Mouse (Mus musculus) ZHBTc4 (cell line): ENCODE data around the gene Cpm.

Experiments
- DNase-seq: peaks from one replicate; pipeline ENCODE4 v3.0.0-alpha.2; 2011; ENCODE audit warnings: low read depth, low spot score

The Cpm gene

DNA sequence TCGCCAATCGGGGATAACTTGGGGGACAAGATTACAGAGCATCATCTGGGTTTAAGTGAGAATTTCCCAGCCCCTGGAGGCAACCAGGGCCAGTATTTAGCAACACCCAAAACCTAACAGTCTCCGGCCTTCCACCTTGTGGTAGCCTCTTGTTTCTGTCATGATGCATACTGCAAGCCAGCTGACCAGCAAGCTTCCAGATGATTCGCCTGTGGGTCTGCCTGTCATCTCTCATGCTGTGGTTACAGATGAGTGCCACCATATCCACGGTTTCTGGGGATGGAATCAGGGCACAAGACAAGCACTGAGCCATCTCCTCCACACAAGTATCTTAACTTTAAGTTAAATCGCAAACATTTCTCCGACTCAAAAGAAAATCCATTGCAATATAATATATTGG is 58.3 kb downstream of the Cpm start:
- no peak for DNase-seq

DNA sequence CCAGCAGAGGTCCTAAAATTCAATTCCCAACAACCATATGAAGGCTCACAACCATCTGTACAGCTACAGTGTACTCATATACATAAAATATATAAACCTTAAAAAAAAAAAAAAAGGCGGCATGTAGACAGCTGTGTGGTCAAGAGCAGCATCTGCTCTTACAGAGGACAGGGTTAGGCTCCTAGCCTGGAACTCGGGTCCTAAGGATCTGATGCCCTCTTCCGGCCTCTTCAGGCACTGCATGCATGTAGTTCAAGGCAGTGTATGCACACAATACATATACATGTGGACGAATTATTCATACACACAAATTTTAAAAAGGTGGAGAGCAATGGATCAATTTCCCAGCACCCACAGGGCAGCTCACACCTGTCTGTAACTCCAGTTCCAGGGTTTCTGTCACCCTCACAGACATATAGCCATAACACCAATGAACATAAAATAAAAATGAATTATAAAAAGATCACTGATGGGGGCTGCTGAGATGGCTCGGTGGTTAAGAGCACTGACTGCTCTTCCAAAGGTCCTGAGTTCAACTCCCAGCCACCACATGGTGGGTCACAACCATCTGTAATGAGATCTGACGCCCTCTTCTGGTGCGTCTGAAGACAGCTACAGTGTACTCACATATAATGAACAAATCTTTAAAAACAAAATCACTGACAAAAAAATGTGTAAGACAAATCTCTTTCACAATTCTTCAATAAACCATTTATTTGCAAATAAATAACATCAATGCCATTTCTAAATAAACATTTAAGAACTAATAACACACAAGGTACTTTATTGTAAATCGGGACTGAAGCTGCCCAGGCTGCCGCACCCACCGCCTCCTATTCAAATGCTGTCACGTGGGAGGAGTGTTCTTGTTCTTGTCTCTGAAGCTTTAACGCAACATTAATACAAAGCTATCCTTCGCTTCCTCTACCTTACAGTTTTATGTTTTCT is 59.2 kb downstream of the Cpm start:
- peak; percentile 87 for DNase-seq

DNA sequence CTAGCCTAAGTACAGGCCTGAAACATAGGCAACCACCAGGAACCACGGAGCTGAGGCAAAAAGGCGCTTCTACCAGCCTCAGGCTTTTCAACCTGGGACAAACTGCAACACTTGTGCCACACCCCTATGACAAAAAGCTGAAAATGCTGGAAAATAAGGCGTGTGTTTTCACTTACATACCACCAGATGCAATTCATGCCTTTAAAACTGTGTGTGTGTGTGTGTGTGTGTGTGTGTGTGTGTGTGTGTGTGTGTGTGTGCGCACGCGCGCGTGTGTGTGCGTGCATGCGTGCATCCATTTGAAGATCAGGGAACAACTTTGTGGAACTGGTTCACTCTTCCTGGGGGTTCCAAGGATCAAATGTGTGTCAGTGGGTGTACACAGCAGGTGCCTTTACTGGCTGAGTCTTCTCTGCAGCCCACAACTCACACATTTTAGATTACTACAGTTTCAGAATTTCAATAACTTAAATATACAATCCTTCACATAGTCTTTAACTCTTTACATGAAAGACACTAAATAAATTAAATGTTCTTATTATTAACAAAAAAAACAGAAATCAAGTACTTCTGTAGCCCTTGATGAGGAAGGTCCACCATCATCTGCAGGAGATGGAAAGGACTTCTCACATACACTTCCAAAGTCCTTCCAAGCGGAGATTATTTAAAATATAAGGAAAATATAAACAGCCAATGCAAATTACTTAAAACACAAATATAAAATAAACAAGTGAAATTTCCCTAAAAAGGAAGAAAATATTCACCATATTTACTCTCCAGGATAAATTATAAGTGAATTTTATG is 60.2 kb downstream of the Cpm start:
- no peak for DNase-seq

DNA sequence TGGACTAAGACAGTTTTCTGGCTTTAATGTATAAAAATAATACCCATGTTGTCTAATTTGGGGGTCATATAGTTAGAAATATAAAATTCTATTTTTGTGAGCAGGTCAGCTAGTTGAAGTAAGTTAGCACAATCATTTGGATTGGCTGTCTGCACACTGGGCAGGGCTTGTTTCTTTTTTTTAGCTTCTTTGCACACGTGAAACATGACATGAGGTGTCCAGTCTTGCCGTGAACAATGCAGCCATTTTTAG is 60.7 kb downstream of the Cpm start:
- no peak for DNase-seq

GRCm38 (mm10) chr10:117690770-117691296 is 61.5 kb downstream of the Cpm start:
- DNase-seq: no peak

DNA sequence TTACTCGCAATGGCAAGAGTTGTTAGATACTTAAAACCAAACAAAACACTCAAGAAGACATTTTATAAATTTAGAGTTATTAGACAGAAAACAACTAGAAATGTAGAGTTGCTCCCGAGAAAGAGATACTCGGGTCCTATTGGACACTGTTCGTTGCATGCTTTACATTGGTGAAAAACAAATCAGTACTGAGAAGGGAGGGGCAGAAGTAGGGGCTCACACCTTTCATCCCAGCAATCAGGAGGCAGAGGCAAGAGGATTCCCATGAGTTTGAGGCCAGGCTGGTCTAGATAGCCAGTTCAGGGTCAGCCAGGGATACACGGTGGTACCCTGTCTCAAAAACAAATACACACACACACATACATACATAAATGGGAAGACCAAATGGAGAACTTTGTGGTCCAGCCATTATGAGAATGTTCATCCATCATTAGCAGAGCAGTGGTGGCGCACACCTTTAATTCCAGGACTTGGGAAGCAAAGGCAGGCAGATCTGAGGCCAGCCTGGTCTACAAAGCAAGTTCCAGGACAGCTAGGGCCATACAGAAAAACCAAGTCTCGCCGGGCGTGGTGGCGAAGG is 62.2 kb downstream of the Cpm start:
- DNase-seq: no peak

DNA sequence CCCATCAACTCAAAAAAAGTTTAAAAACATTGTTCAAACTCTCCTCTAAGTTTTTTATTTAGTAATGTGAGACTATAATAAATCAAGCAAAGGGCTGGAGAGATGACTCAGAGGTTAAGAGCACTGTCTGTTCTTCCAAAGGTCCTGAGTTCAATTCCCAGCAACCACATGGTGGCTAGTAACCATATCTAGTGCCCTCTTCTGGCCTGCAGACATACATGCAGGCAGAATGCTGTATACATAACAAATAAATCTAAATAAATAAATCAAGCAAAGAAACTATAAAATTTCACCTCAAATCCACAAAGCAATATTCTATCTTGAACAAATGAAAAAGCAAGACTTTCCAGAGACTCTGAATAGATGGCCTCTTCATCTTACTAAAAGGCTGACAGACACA is 62.9 kb downstream of the Cpm start:
- no peak for DNase-seq

- no peak for DNase-seq
Observed at GRCm38 (mm10) chr10:117692953-117693352, 63.7 kb downstream of the Cpm start.

DNA sequence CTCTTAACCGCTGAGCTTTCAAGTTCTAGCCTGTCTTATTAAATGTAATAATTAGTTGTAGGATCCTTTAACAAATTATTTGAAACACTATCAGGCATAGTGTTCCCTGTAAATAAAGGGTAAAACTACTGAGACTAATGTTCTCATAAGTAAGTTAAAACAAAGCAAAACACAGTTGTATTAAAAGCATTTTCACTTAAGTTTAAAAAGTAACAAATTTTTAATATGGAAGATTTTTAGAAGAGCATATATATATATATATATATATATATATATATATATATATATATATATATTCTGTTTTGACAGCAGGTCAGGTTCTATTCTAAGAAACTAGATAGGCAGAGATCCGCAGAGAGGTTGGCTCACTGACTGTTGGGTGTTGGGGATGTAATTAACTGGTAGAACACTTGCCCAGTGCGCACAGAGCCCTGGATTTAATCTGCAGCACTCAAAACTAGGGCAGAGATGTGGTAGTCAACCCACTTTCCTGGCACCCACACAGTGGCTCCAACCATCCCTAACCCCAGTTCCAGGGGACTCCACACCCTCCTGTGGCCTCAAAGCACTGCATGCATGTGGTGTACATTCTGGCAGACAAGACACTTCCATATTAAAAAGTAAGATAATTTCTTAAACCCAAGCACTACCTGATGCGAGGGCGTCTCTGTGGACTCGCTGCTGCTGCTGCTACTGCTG is 65.1 kb downstream of the Cpm start:
- no peak for DNase-seq

GRCm38 (mm10) chr10:117695027-117695426 is 65.7 kb downstream of the Cpm start:
- no peak for DNase-seq

DNA sequence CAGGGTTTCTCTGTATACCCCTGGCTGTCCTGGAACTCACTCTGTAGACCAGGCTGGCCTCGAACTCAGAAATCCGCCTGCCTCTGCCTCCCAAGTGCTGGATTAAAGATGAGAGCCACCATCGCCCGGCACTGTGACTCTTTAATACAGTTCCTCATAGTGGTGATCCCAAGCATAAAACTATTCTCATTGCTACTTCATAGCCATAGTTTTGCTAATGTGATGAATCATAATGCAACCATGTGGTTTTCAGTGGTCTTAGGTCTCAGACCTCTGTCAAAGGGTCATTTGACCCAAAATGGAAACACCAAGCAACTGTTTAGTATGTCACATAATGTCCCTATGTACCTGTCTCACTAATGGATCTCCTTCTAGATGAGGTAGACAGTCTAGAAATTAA is 66.3 kb downstream of the Cpm start:
- DNase-seq: no peak

DNA sequence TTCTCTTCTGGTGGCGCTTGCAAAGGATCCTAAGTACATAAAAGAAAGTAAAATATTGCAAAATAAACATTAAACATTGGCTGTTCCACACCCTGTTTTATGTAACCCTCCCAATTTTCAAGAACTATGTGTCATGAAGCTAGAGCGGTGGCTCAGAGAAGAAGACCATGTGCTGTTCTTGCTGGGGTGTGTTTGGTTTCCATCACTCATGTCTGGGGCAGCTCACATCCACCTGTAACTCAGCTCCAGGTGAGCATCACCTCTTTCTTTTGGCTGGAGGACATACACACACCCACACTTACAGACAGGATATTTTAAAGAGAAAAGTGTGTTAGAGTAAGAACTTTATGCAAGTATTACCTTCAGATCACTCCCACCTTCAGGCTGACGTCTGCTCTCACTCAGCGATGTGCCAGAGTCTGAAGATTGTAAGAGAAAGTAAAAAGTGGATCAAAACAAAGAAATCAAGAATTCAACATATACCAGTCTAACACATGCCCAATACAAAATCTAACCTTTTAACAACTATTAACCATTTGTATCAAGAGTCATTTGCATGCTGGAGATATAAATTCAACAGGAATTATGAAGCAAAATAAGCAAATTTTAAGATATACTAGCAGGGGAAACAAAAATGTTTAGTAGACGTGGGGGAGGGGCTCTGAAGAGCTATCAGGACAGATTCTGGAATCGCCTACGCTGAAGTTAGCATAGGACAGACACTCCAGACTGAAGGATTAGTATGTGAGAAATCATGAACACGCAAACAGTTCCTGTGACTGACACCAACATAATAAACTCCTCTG is 66.9 kb downstream of the Cpm start:
- no peak for DNase-seq

- no peak for DNase-seq
Observed at GRCm38 (mm10) chr10:117696827-117697560, 67.7 kb downstream of the Cpm start.

GRCm38 (mm10) chr10:117697561-117698115 is 68.3 kb downstream of the Cpm start:
- DNase-seq: peak; percentile 85

- no peak for DNase-seq
Observed at GRCm38 (mm10) chr10:117698313-117699138, 69.2 kb downstream of the Cpm start.

DNA sequence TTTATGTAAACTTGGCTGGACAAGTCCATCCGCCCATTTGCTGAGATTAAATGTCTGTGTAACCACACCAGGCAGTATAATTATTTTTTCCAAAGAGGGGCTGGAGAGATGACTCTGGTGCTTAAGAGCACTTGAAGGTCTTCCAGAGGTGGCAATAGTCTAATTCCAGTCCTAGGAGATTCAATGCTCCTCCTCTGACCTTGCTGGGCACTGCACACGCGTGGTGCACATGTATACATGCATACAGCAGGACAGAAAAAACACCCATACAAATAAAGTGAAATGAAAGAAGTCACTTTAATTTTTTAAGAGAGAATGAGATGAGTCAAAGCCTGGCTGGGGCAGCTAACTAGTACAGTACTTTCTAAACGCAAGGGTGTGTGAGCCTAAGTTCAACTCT is 70.6 kb downstream of the Cpm start:
- no peak for DNase-seq

GRCm38 (mm10) chr10:117700450-117700849 is 71.2 kb downstream of the Cpm start:
- DNase-seq: no peak

GRCm38 (mm10) chr10:117701034-117701829 is 71.9 kb downstream of the Cpm start:
- no peak for DNase-seq
